Mouse (Mus musculus): ENCODE results near the gene Hecw2. TPM values are rescaled to one million over a fixed set of nuclear protein-coding genes. Genes with fewer than 3 reads are reported as not detected.

Hecw2 gene
- polyA plus RNA-seq, 2 experiments: 0.17 to 0.26 TPM

- ATAC-seq (ENCODE audit: insufficient read depth) (no peak), DNase-seq (ENCODE audit: low read depth in 3 of 3, low spot score in 3 of 3) (no peak)
- H3K4me3 ChIP-seq (ENCODE audit: insufficient read depth in 1 of 2, low read depth in 2 of 2, low read length in 2 of 2): no peak overlapping the region
- no peak overlapping the region for H3K4me2 ChIP-seq (ENCODE audit: low read depth)
- H3K9ac ChIP-seq (replicated peaks): no peak overlapping the region
- H3K27me3 ChIP-seq (ENCODE audit: control insufficient read depth, insufficient read depth, low read length): no peaks in the 10 kb centered on the region
- H3K9me3 ChIP-seq (ENCODE audit: control insufficient read depth, low read length): no peaks in the 10 kb centered on the region
- H3K4me1 ChIP-seq (replicated peaks; ENCODE audit: control insufficient read depth in 2 of 2, insufficient read depth in 2 of 2, low read length in 1 of 2): no peaks in the 10 kb centered on the region
- no peak overlapping the region for H3K27ac ChIP-seq
- no peak for TF ChIP-seq EP300 (IDR thresholded peaks at IDR 0.05; ENCODE audit: low read depth)
- TF ChIP-seq CTCF (IDR thresholded peaks at IDR 0.05; ENCODE audit: low read depth): no peak
- H3K36me3 ChIP-seq (replicated peaks; ENCODE audit: control insufficient read depth, insufficient read depth, low read depth): no peaks in the 10 kb centered on the region
- 47% methylated on average over 2 of the region's 2 CpGs for WGBS (ENCODE audit: insufficient replicate concordance)
Observed at GRCm38 (mm10) chr1:53867316-53867715, 327.7 kb downstream of the Hecw2 start.

GRCm38 (mm10) chr1:53866374-53866902, 328.5 kb downstream of the Hecw2 start:
- Histone ChIP-seq H3K27ac (no peak overlapping the region), H3K9ac (replicated peaks) (no peak overlapping the region), H3K4me3 (ENCODE audit: insufficient read depth in 1 of 2, low read depth in 2 of 2, low read length in 2 of 2) (no peak overlapping the region), H3K9me3 (ENCODE audit: control insufficient read depth, low read length) (no peaks in the 10 kb centered on the region), H3K4me2 (ENCODE audit: low read depth) (no peak overlapping the region), H3K4me1 (replicated peaks; ENCODE audit: control insufficient read depth in 2 of 2, insufficient read depth in 2 of 2, low read length in 1 of 2) (no peaks in the 10 kb centered on the region), H3K27me3 (ENCODE audit: control insufficient read depth, insufficient read depth, low read length) (no peaks in the 10 kb centered on the region), H3K36me3 (replicated peaks; ENCODE audit: control insufficient read depth, insufficient read depth, low read depth) (no peaks in the 10 kb centered on the region)
- WGBS (ENCODE audit: insufficient replicate concordance): 46% methylated on average over 3 of the region's 3 CpGs
- no peak for DNase-seq (ENCODE audit: low read depth in 3 of 3, low spot score in 3 of 3)
- no peak for ATAC-seq (ENCODE audit: insufficient read depth)
- no peak for TF ChIP-seq EP300 (IDR thresholded peaks at IDR 0.05; ENCODE audit: low read depth)
- no peak for TF ChIP-seq CTCF (IDR thresholded peaks at IDR 0.05; ENCODE audit: low read depth)

GRCm38 (mm10) chr1:53864046-53864445, 330.9 kb downstream of the Hecw2 start:
- 65% methylated on average over 3 of the region's 3 CpGs for WGBS (ENCODE audit: insufficient replicate concordance)

GRCm38 (mm10) chr1:53860611-53861010, 334.4 kb downstream of the Hecw2 start:
- WGBS (ENCODE audit: insufficient replicate concordance): 51% methylated on average over 3 of the region's 3 CpGs
- no peak overlapping the region for H3K4me2 ChIP-seq (ENCODE audit: low read depth)
- TF ChIP-seq EP300 (IDR thresholded peaks at IDR 0.05; ENCODE audit: low read depth) (no peak), CTCF (IDR thresholded peaks at IDR 0.05; ENCODE audit: low read depth) (no peak)

More at GRCm38 (mm10) chr1:53864046-53864445, 330.9 kb downstream of the Hecw2 start:
- no peak overlapping the region for H3K9ac ChIP-seq (replicated peaks)
- no peak overlapping the region for H3K4me2 ChIP-seq (ENCODE audit: low read depth)
- H3K4me1 ChIP-seq (replicated peaks; ENCODE audit: control insufficient read depth in 2 of 2, insufficient read depth in 2 of 2, low read length in 1 of 2): no peaks in the 10 kb centered on the region
- no peak overlapping the region for H3K4me3 ChIP-seq (ENCODE audit: insufficient read depth in 1 of 2, low read depth in 2 of 2, low read length in 2 of 2)
- H3K27me3 ChIP-seq (ENCODE audit: control insufficient read depth, insufficient read depth, low read length): no peaks in the 10 kb centered on the region
- H3K36me3 ChIP-seq (replicated peaks; ENCODE audit: control insufficient read depth, insufficient read depth, low read depth): no peaks in the 10 kb centered on the region
- ATAC-seq (ENCODE audit: insufficient read depth) (no peak), DNase-seq (ENCODE audit: low read depth in 3 of 3, low spot score in 3 of 3) (no peak)
- H3K9me3 ChIP-seq (ENCODE audit: control insufficient read depth, low read length): no peaks in the 10 kb centered on the region
- TF ChIP-seq EP300 (IDR thresholded peaks at IDR 0.05; ENCODE audit: low read depth): no peak
- H3K27ac ChIP-seq: no peak overlapping the region

GRCm38 (mm10) chr1:53859175-53859574, 335.8 kb downstream of the Hecw2 start:
- no peaks in the 10 kb centered on the region for H3K9me3 ChIP-seq (ENCODE audit: control insufficient read depth, low read length)
- DNase-seq (ENCODE audit: low read depth in 3 of 3, low spot score in 3 of 3) (no peak), ATAC-seq (ENCODE audit: insufficient read depth) (no peak)
- TF ChIP-seq EP300 (IDR thresholded peaks at IDR 0.05; ENCODE audit: low read depth) (no peak), CTCF (IDR thresholded peaks at IDR 0.05; ENCODE audit: low read depth) (no peak)
- no peaks in the 10 kb centered on the region for H3K27me3 ChIP-seq (ENCODE audit: control insufficient read depth, insufficient read depth, low read length)
- no peak overlapping the region for H3K4me3 ChIP-seq (ENCODE audit: insufficient read depth in 1 of 2, low read depth in 2 of 2, low read length in 2 of 2)
- H3K9ac ChIP-seq (replicated peaks): no peak overlapping the region
- no peaks in the 10 kb centered on the region for H3K4me1 ChIP-seq (replicated peaks; ENCODE audit: control insufficient read depth in 2 of 2, insufficient read depth in 2 of 2, low read length in 1 of 2)
- H3K36me3 ChIP-seq (replicated peaks; ENCODE audit: control insufficient read depth, insufficient read depth, low read depth): no peaks in the 10 kb centered on the region
- H3K27ac ChIP-seq: no peak overlapping the region
- H3K4me2 ChIP-seq (ENCODE audit: low read depth): no peak overlapping the region

More at GRCm38 (mm10) chr1:53860611-53861010, 334.4 kb downstream of the Hecw2 start:
- H3K27ac ChIP-seq: no peak overlapping the region
- H3K9ac ChIP-seq (replicated peaks): no peak overlapping the region
- H3K4me1 ChIP-seq (replicated peaks; ENCODE audit: control insufficient read depth in 2 of 2, insufficient read depth in 2 of 2, low read length in 1 of 2): no peaks in the 10 kb centered on the region
- H3K27me3 ChIP-seq (ENCODE audit: control insufficient read depth, insufficient read depth, low read length): no peaks in the 10 kb centered on the region
- H3K9me3 ChIP-seq (ENCODE audit: control insufficient read depth, low read length): no peaks in the 10 kb centered on the region
- no peak overlapping the region for H3K4me3 ChIP-seq (ENCODE audit: insufficient read depth in 1 of 2, low read depth in 2 of 2, low read length in 2 of 2)
- H3K36me3 ChIP-seq (replicated peaks; ENCODE audit: control insufficient read depth, insufficient read depth, low read depth): no peaks in the 10 kb centered on the region
- DNase-seq (ENCODE audit: low read depth in 3 of 3, low spot score in 3 of 3) (no peak), ATAC-seq (ENCODE audit: insufficient read depth) (no peak)

All from liver, embryonic 14.5 days (tissue).